Mouse (Mus musculus) R1 (cell line): ENCODE measurements around the gene Ang.

Experiments used
- DNase-seq: peaks from one replicate; pipeline ENCODE4 v3.0.0-alpha.2; 2018; ENCODE audit warnings: low read depth, low spot score

Ang gene

GRCm38 (mm10) chr14:51127648-51128258 is 36.8 kb downstream of the Ang start:
- DNase-seq = no peak

- no peak for DNase-seq
These were observed 38.0 kb downstream of the Ang start for GRCm38 (mm10) chr14:51128775-51129623.

GRCm38 (mm10) chr14:51129624-51129975 is 38.6 kb downstream of the Ang start:
- DNase-seq = no peak

- no peak for DNase-seq
These were observed 39.5 kb downstream of the Ang start for GRCm38 (mm10) chr14:51130315-51130940.

- no peak for DNase-seq
These were observed 40.3 kb downstream of the Ang start for GRCm38 (mm10) chr14:51131086-51131815.

- DNase-seq = peak; percentile 16
These were observed 41.4 kb downstream of the Ang start for GRCm38 (mm10) chr14:51132372-51132771.

GRCm38 (mm10) chr14:51140342-51140741 is 49.4 kb downstream of the Ang start:
- no peak for DNase-seq

- no peak for DNase-seq
These were observed 51.2 kb downstream of the Ang start for GRCm38 (mm10) chr14:51142119-51142518.

- no peak for DNase-seq
These were observed 51.6 kb downstream of the Ang start for GRCm38 (mm10) chr14:51142568-51142967.

- DNase-seq = no peak
These were observed 52.3 kb downstream of the Ang start for GRCm38 (mm10) chr14:51143287-51143686.

- no peak for DNase-seq
These were observed 53.0 kb downstream of the Ang start for GRCm38 (mm10) chr14:51143937-51144336.

GRCm38 (mm10) chr14:51144451-51144850 is 53.5 kb downstream of the Ang start:
- no peak for DNase-seq

GRCm38 (mm10) chr14:51145521-51145920 is 54.6 kb downstream of the Ang start:
- no peak for DNase-seq

GRCm38 (mm10) chr14:51146685-51147084 is 55.7 kb downstream of the Ang start, which contains the start of gene Rnase1:
Rnase1 (minus strand) TSS chr14:51146785.
- DNase-seq = no peak

- no peak for DNase-seq
These were observed 57.1 kb downstream of the Ang start for GRCm38 (mm10) chr14:51148006-51148405.

- DNase-seq = no peak
These were observed 58.2 kb downstream of the Ang start for GRCm38 (mm10) chr14:51149164-51149563.

GRCm38 (mm10) chr14:51150206-51150831 is 59.4 kb downstream of the Ang start:
- no peak for DNase-seq
